Mouse (Mus musculus): ENCODE data around the gene Hspb11. TPM values are rescaled to one million over a fixed set of nuclear protein-coding genes. Genes with fewer than 3 reads are reported as not detected.

Hspb11 gene
- polyA plus RNA-seq, 1 experiment from 2014 or later: 43.6 TPM

DNA sequence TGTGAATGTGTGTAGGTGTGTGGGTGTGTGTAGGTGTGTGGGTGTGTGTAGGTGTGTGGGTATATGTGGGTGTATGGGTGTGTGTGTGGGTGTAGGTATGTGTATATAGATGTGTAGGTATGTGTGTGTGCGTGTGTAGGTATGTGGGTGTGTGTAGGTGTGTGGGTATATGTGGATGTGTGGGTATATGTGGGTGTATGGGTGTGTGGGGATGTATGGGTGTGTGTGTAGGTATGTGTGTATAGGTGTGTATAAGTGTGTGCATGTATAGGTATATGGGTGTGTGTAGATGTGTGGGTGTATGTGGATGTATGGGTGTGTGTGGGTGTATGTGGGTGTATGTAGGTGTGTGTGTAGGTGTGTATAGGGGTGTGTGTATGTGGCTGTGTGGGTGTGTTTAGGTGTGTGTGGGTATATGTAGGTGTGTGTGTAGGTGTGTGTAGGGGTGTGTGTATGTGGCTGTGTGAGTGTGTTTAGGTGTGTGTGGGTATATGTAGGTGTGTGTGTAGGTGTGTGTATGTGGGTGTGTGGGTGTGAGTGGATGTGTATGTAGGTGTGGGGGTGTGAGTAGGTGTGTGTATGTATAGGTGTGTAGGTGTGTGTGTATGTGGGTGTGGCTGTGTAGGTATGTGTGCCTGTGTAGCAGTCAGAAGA is 47.6 kb downstream of the Hspb11 start:
- WGBS: 97% methylated on average over 1 of the region's 1 CpGs
- Histone ChIP-seq H3K9me3 (ENCODE audit: control insufficient read depth, low read length) (no peaks in the 10 kb centered on the region), H3K4me1 (replicated peaks; ENCODE audit: control insufficient read depth, insufficient read depth, low read length) (no peaks in the 10 kb centered on the region), H3K36me3 (ENCODE audit: control insufficient read depth, insufficient read depth, low read length) (no peaks in the 10 kb centered on the region), H3K4me3 (ENCODE audit: low read length) (no peak overlapping the region), H3K27me3 (ENCODE audit: control insufficient read depth, insufficient read depth, low read depth, low read length) (no peaks in the 10 kb centered on the region), H3K9ac (ENCODE audit: low read length) (no peak overlapping the region), H3K4me2 (ENCODE audit: low read depth, low read length) (no peak overlapping the region), H3K27ac (ENCODE audit: low read length) (no peak overlapping the region)
- peak; percentile 26 for ATAC-seq (ENCODE audit: low read depth)

DNA sequence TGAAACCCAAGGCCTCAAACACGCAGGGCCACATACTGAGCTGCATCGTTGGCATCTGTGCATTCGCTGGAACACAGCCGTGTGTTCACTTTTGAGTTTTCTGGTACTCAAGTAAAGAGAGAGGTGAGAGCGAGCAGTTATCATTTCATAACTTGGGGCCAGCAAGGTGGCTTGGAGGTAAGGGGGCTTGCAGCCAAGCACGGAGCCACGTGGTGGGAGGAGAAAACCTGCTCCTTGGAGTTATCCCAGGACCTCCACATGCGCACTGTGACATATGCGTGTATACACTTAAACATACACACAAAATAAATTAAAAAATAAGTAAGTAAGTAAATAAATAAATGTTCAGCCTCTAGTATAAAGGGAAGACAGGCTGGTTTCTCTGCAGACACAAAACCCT is 48.8 kb downstream of the Hspb11 start:
- no peaks in the 10 kb centered on the region for H3K36me3 ChIP-seq (ENCODE audit: control insufficient read depth, insufficient read depth, low read length)

GRCm38 (mm10) chr4:107302832-107303231 is 49.4 kb downstream of the Hspb11 start:
- H3K27me3 ChIP-seq (ENCODE audit: control insufficient read depth, insufficient read depth, low read depth, low read length): no peaks in the 10 kb centered on the region
- no peaks in the 10 kb centered on the region for H3K9me3 ChIP-seq (ENCODE audit: control insufficient read depth, low read length)
- H3K36me3 ChIP-seq (ENCODE audit: control insufficient read depth, insufficient read depth, low read length): no peaks in the 10 kb centered on the region
- no peak overlapping the region for H3K4me2 ChIP-seq (ENCODE audit: low read depth, low read length)
- H3K9ac ChIP-seq (ENCODE audit: low read length): no peak overlapping the region
- H3K4me1 ChIP-seq (replicated peaks; ENCODE audit: control insufficient read depth, insufficient read depth, low read length): no peaks in the 10 kb centered on the region
- H3K4me3 ChIP-seq (ENCODE audit: low read length): no peak overlapping the region
- WGBS: 71% methylated on average over 4 of the region's 4 CpGs
- no peak for ATAC-seq (ENCODE audit: low read depth)
- H3K27ac ChIP-seq (ENCODE audit: low read length): no peak overlapping the region

More for the DNA sequence above, 48.8 kb downstream of the Hspb11 start:
- Histone ChIP-seq H3K9me3 (ENCODE audit: control insufficient read depth, low read length) (no peaks in the 10 kb centered on the region), H3K9ac (ENCODE audit: low read length) (no peak overlapping the region), H3K4me1 (replicated peaks; ENCODE audit: control insufficient read depth, insufficient read depth, low read length) (no peaks in the 10 kb centered on the region), H3K27ac (ENCODE audit: low read length) (no peak overlapping the region), H3K4me2 (ENCODE audit: low read depth, low read length) (no peak overlapping the region), H3K27me3 (ENCODE audit: control insufficient read depth, insufficient read depth, low read depth, low read length) (no peaks in the 10 kb centered on the region), H3K4me3 (ENCODE audit: low read length) (no peak overlapping the region)
- no peak for ATAC-seq (ENCODE audit: low read depth)
- 71% methylated on average over 9 of the region's 9 CpGs for WGBS

DNA sequence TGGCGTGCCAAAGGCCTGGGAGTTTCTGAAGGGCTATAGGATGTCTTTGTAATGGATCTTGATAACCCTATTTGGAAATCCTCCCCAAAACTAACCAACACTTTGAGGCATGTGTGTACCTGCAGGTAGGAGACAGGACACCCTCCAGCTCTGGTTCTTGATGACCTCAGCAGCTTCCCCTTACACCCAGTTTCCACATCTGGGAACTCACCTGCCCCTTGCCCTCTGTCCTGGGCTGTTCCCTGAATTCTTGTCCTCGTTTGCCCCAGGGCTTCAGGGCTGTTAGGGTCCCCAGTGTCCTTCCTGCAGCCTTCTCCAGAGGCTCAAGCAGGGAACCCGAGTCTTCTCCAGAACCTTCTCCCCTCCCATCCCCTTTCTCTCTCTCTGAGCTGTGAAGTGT is 50.1 kb downstream of the Hspb11 start:
- 59% methylated on average over 3 of the region's 3 CpGs for WGBS
- Histone ChIP-seq H3K4me3 (ENCODE audit: low read length) (no peak overlapping the region), H3K27me3 (ENCODE audit: control insufficient read depth, insufficient read depth, low read depth, low read length) (no peaks in the 10 kb centered on the region), H3K9ac (ENCODE audit: low read length) (no peak overlapping the region), H3K27ac (ENCODE audit: low read length) (no peak overlapping the region), H3K9me3 (ENCODE audit: control insufficient read depth, low read length) (no peaks in the 10 kb centered on the region), H3K4me2 (ENCODE audit: low read depth, low read length) (no peak overlapping the region), H3K4me1 (replicated peaks; ENCODE audit: control insufficient read depth, insufficient read depth, low read length) (no peaks in the 10 kb centered on the region), H3K36me3 (ENCODE audit: control insufficient read depth, insufficient read depth, low read length) (no peaks in the 10 kb centered on the region)
- no peak for ATAC-seq (ENCODE audit: low read depth)

DNA sequence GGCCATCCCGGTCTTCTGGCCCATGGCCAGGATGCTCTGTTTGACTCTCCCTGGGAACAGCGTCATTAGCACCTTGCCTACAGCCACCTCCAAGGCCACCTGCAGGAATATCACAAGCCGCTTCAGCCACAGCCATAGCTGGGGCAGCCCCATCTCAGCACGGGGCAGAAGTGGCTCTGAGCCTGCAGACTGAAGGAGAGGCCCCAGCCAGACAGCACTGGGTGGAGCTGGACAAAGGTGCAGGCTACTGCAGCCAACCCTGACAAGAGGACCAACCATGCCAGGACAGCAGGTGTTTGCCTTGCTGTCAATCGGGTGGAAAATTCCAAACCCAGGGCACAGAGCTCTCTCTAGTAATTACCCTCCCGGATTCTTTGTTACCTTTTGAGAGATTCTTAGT is 53.6 kb downstream of the Hspb11 start, which contains the start of gene Dio1:
Dio1 (minus strand) TSS at position 204 of the 400 bp plus-strand sequence.
- no peak within 1 kb of the TSS for H3K27ac ChIP-seq (ENCODE audit: low read length)
- H3K9ac ChIP-seq (ENCODE audit: low read length): no peak within 1 kb of the TSS
- WGBS: 34% methylated on average over 6 of the region's 6 CpGs
- H3K9me3 ChIP-seq (ENCODE audit: control insufficient read depth, low read length): no peaks in the 10 kb centered on the region
- H3K27me3 ChIP-seq (ENCODE audit: control insufficient read depth, insufficient read depth, low read depth, low read length): no peaks in the 10 kb centered on the region
- no peak within 1 kb of the TSS for H3K4me2 ChIP-seq (ENCODE audit: low read depth, low read length)
- ATAC-seq (ENCODE audit: low read depth): peak; percentile 49; the same call in 1 of the 2 replicates
- H3K4me1 ChIP-seq (replicated peaks; ENCODE audit: control insufficient read depth, insufficient read depth, low read length): no peaks in the 10 kb centered on the region
- H3K36me3 ChIP-seq (ENCODE audit: control insufficient read depth, insufficient read depth, low read length): no peaks in the 10 kb centered on the region
- no peak within 1 kb of the TSS for H3K4me3 ChIP-seq (ENCODE audit: low read length)

- Histone ChIP-seq H3K27ac (ENCODE audit: low read length) (peak within 1 kb of the TSS; percentile 38), H3K36me3 (ENCODE audit: control insufficient read depth, insufficient read depth, low read length) (peaks cover 9% of the 10 kb centered on the region), H3K4me2 (ENCODE audit: low read depth, low read length) (peak within 1 kb of the TSS; percentile 78), H3K27me3 (ENCODE audit: control insufficient read depth, insufficient read depth, low read depth, low read length) (no peaks in the 10 kb centered on the region), H3K9ac (ENCODE audit: low read length) (peak within 1 kb of the TSS; percentile 70), H3K4me1 (replicated peaks; ENCODE audit: control insufficient read depth, insufficient read depth, low read length) (peaks cover 7% of the 10 kb centered on the region), H3K9me3 (ENCODE audit: control insufficient read depth, low read length) (no peaks in the 10 kb centered on the region), H3K4me3 (ENCODE audit: low read length) (peak within 1 kb of the TSS; percentile 58)
- WGBS: under 1% methylated on average over 29 of the region's 29 CpGs
- ATAC-seq (ENCODE audit: low read depth): peak; percentile 96
Measured at GRCm38 (mm10) chr4:107313690-107314478, 60.5 kb downstream of the Hspb11 start, which contains the start of gene Yipf1. TSS of gene Yipf1 (plus strand) at chr4:107314363.

DNA sequence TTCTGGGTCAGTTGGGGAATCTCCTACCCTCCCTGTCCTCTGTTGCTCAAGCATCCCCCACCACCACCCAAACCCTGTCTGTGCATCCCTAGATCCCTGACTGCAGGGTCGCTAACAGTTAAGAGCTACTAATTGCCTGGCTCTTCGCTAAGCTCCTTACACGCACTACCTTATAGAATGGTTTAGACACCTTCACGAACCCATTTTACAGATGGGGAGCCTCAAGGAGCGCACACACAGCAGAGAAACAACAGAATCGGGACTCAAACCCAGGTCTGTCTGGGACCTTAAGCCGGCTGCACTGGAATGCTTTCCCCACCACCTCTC is 61.0 kb downstream of the Hspb11 start:
- H3K4me1 ChIP-seq (replicated peaks; ENCODE audit: control insufficient read depth, insufficient read depth, low read length): peaks cover 7% of the 10 kb centered on the region
- peak overlapping the region; percentile 62 for H3K9ac ChIP-seq (ENCODE audit: low read length)
- H3K9me3 ChIP-seq (ENCODE audit: control insufficient read depth, low read length): no peaks in the 10 kb centered on the region
- H3K36me3 ChIP-seq (ENCODE audit: control insufficient read depth, insufficient read depth, low read length): peaks cover 13% of the 10 kb centered on the region
- WGBS: 4% methylated on average over 7 of the region's 7 CpGs
- no peak; the same call in 1 of the 2 replicates for ATAC-seq (ENCODE audit: low read depth)
- no peak overlapping the region for H3K27ac ChIP-seq (ENCODE audit: low read length)
- H3K27me3 ChIP-seq (ENCODE audit: control insufficient read depth, insufficient read depth, low read depth, low read length): no peaks in the 10 kb centered on the region
- peak overlapping the region; percentile 78 for H3K4me2 ChIP-seq (ENCODE audit: low read depth, low read length)
- peak overlapping the region; percentile 58 for H3K4me3 ChIP-seq (ENCODE audit: low read length)

GRCm38 (mm10) chr4:107318646-107319045 is 65.3 kb downstream of the Hspb11 start:
- Histone ChIP-seq H3K9ac (ENCODE audit: low read length) (no peak overlapping the region), H3K9me3 (ENCODE audit: control insufficient read depth, low read length) (no peaks in the 10 kb centered on the region), H3K27ac (ENCODE audit: low read length) (no peak overlapping the region), H3K27me3 (ENCODE audit: control insufficient read depth, insufficient read depth, low read depth, low read length) (no peaks in the 10 kb centered on the region), H3K36me3 (ENCODE audit: control insufficient read depth, insufficient read depth, low read length) (peaks cover 28% of the 10 kb centered on the region), H3K4me3 (ENCODE audit: low read length) (no peak overlapping the region), H3K4me1 (replicated peaks; ENCODE audit: control insufficient read depth, insufficient read depth, low read length) (peaks cover 7% of the 10 kb centered on the region), H3K4me2 (ENCODE audit: low read depth, low read length) (no peak overlapping the region)
- ATAC-seq (ENCODE audit: low read depth): no peak
- 64% methylated on average over 8 of the region's 8 CpGs for WGBS

DNA sequence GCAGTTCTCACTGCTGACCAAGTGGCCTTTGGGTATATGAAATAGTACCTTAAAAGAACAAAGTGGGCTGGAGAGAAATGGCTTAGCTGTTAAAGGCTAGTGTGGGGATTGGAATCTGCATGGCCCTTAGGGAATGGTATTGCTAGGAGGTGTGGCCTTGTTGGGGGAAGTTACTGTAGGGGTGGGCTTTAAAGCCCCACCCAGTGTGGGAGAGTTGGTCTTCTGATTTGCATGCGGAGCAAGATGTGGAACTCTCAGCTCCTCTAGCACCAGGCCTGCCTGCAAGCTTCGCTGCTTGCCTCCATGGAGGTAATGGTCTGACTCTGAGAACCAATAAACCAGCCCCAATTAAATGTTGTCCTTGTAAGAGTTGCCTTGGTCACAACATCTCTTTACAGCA is 67.6 kb downstream of the Hspb11 start:
- H3K36me3 ChIP-seq (ENCODE audit: control insufficient read depth, insufficient read depth, low read length): peaks cover 26% of the 10 kb centered on the region
- H3K27me3 ChIP-seq (ENCODE audit: control insufficient read depth, insufficient read depth, low read depth, low read length): no peaks in the 10 kb centered on the region
- H3K9me3 ChIP-seq (ENCODE audit: control insufficient read depth, low read length): no peaks in the 10 kb centered on the region
- no peak for ATAC-seq (ENCODE audit: low read depth)
- no peak overlapping the region for H3K9ac ChIP-seq (ENCODE audit: low read length)
- no peak overlapping the region for H3K4me3 ChIP-seq (ENCODE audit: low read length)
- no peak overlapping the region for H3K27ac ChIP-seq (ENCODE audit: low read length)
- WGBS: 78% methylated on average over 2 of the region's 2 CpGs
- no peaks in the 10 kb centered on the region for H3K4me1 ChIP-seq (replicated peaks; ENCODE audit: control insufficient read depth, insufficient read depth, low read length)
- no peak overlapping the region for H3K4me2 ChIP-seq (ENCODE audit: low read depth, low read length)

Data from lung, embryonic 16.5 days (tissue).